Mouse (Mus musculus): ENCODE measurements at regions not wholly inside any gene's neighbourhood (a gene's known extent, or its start where the extent isn't known, plus 50 kb on each side); places are given as distances from the start of the nearest gene placed in this dataset.

GRCm38 (mm10) chr1:193578661-193579175 lies 208.6 kb upstream of the Camk1g start:
- no peak for DNase-seq (ENCODE audit: low spot score)

DNA sequence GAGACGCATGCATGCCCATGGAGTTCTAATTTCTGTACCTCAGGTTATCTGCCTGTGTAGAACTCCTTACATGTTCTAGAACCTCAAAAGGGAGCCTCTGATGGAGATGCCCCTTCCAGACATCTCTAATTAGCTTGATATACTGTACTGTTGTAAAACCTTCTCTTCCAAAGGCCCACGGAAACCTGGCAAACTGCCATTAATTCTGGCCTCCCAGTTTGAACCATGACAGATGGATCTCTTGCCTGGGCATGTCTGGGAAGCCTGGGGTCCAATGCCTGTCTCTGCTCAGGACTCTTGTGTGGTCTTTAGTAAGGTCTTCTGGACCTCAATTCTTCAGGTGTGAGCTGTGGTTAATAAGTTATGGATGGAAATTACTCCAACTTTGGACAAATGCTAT lies 207.7 kb upstream of the Camk1g start:
- no peak for DNase-seq (ENCODE audit: low spot score)

DNA sequence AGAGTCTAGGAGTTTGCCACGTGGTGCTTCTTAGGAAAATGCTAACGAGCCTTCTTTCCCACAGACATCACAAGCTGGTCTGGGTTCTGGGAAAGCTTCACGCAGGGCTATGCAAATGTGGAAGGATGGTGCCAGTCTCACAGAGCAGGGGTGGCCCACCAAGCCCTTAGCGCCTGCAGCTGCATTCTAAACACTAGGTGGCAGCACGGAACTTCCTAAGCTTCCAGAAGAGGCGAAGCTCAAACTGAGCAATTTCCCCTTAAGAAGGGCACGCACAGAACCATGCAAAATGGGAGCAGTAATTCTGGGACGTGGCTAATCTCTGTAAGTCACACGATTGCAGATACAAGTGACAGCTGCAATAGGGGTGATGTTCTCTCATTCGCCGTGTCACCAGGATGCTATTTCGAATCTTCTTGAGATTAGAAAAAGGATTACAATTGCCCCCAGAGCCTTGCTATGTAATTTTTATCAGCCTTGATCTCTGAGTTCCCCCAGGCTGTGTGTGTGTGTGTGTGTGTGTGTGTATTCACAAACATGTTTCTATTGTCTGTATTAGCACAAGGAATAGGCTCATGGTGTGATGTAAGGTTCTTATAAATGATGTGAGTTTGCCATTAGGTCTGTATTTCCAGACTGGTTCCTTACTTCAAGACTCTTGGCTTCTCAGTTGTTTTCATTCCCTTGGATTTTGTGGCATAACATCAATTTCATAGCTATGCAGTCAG lies 206.1 kb upstream of the Camk1g start:
- peak; percentile 77 for DNase-seq (ENCODE audit: low spot score)

DNA sequence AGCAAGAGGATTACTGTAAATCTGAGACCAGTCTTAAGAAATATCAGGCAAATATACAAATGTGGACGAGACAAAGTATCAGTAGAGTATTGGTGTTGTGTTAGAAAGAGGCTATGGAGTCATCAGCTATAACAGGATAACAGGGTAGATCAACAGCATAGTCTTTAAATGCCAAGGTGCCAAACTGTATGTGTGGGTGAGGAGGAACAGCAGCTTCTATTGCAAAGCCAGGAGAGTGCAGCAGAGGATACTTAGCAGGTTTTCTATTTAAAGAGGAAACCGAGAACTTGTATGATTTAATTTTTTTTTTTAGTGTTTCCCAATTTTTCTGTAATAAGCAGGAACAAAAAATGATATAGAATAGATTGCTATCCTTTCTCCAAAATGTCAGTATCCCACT lies 202.7 kb upstream of the Camk1g start:
- no peak for DNase-seq (ENCODE audit: low spot score)

- no peak for DNase-seq (ENCODE audit: low spot score)
Observed at GRCm38 (mm10) chr1:193572411-193572810, 202.3 kb upstream of the Camk1g start.

DNA sequence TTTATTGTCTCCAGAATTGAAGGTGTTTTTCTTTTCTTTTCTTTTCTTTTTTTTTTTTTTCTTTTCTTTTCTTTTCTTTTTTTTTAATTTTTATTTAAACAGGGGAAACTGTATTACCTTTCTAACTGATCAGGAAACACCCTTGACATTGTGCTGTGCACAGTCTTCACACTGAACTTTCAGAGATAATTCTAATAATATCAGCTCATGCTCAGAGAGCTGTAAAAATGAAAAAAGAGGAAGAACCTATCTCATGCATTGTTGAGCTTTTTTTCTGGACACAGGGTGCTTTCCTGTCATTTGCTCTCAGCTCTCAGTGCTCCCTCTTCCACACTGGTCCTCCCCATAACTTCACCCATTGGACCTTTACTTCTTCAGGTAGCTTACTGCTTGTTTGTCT lies 201.0 kb upstream of the Camk1g start:
- no peak for DNase-seq (ENCODE audit: low spot score)

GRCm38 (mm10) chr1:193568586-193569174 lies 198.6 kb upstream of the Camk1g start:
- no peak for DNase-seq (ENCODE audit: low spot score)

DNA sequence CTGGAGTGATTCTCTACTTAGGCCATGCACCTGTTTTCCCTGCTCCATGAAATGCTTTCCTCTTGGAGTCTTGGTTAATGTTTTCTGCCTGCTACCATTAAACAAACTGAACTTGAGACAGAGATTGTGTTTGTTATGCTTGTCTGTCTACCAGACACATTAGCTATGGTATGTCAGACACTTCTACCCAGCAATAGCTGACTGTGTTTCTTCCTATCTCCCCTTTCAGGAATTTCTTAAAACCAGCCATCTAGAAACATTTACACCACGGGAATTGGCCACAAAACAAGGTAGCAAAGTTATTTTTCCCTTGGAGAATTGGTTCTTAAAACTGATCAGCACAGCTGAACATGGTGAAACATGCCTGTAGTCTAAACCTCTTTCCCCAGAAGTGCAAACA lies 197.1 kb upstream of the Camk1g start:
- DNase-seq (ENCODE audit: low spot score) = no peak

DNA sequence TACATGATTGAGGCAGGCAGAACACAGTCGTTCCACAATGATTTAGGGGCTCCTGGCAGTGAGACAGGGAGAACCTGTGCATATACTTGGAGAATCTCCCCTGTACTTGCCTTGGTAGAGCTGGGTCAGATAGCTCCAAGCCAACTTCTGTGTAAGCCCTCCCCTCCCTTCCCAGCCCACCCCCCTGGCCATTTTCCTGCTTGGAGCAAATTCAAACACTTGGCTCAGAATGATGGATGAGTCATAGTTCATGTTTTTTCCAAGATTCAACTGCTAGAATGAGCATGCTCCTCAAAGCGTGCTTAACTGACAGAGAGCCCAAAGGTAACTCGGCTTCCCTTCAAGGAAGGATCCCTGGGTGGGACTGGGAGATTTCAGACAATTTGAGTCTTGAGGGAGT lies 194.1 kb upstream of the Camk1g start:
- DNase-seq (ENCODE audit: low spot score) = no peak

DNA sequence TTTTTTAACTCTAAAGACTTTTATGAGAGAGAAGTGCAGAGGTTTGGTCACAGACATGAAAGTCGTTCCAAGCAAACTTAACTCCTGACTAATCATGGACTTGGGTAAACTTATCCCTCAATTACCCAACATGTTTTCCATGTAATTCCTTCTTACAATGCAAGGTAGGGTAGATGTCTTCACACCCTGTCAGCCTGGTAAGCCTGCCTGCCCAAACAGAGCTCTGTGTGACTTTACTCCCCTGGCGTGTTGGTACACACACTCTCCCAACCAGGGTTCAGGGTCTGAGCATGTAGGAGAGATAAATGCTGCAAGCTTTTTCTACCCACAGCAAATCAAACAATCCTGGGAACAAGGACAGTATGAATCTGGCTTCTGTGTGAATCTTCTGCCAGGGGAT lies 192.1 kb upstream of the Camk1g start:
- no peak for DNase-seq (ENCODE audit: low spot score)

- DNase-seq (ENCODE audit: low spot score) = no peak
Observed at GRCm38 (mm10) chr1:193558122-193558521, 188.0 kb upstream of the Camk1g start.

- DNase-seq (ENCODE audit: low spot score) = no peak
Observed at GRCm38 (mm10) chr1:193554731-193555130, 184.6 kb upstream of the Camk1g start.

DNA sequence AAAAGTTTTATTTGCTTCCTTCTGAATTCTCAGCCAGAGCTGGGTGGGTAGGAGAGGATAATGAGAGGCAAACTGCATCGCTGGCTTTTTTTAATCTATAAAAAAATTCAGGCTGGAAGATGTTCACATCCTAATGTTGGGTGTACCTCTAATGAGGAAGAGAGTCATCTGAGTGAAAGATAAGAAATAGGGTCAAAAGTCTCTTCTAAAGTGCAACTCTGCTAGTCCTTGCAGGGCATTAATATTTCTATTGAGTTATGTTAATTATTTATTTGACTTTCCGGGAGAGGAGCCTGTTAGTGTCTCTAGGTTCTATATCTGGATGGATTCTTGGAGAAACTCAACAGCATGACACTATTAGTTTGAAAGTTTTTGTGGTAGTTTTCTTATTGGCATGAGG lies 182.2 kb upstream of the Camk1g start:
- no peak for DNase-seq (ENCODE audit: low spot score)

- no peak for DNase-seq (ENCODE audit: low spot score)
Observed at GRCm38 (mm10) chr1:193551340-193551739, 181.2 kb upstream of the Camk1g start.

DNA sequence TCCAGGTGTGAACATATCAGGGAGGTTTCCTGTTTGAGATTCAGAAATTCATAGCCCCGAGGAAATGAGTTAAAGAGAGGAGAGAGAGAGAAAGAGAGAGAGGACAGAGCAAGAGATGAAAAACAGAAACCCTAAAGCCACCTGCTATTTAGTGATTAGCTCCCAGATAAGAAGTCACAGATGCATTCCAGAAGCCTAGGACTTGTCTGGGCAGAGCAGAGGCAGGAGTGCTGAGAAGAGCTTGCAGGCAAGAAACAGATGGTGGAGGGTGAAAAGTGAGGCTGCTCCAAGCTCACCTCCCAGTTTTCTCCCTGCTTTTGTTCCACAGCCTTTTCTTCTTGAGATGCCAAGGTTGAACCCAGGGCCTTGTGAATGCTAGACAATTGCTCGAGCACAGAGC lies 180.7 kb upstream of the Camk1g start:
- DNase-seq (ENCODE audit: low spot score) = no peak

DNA sequence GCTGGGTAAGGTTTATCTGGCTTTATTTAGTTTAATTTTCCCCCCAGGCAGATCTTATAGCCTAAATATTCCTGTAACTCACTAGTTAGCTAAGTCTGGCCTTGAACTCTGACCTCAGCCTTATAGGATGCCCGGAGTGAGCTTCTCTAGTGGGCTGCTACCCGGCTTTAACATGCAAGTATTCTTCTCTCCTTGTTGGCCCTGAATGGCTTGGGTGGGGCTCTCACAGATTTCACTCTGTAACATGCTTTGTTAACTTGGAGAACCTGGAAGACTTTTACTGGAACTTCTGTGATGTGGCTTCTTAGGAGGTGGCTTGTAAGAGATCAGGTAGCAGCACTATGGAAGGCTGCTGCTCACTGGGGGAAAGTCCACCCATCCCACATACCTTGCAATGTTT lies 177.3 kb upstream of the Camk1g start:
- DNase-seq (ENCODE audit: low spot score) = no peak

- DNase-seq (ENCODE audit: low spot score) = no peak
Observed at GRCm38 (mm10) chr1:193546044-193546432, 175.9 kb upstream of the Camk1g start.

- DNase-seq (ENCODE audit: low spot score) = no peak
Observed at GRCm38 (mm10) chr1:193545406-193546043, 175.4 kb upstream of the Camk1g start.

- no peak for DNase-seq (ENCODE audit: low spot score)
Observed at GRCm38 (mm10) chr1:193544804-193545203, 174.7 kb upstream of the Camk1g start.

GRCm38 (mm10) chr1:193543834-193544233 lies 173.7 kb upstream of the Camk1g start:
- DNase-seq (ENCODE audit: low spot score) = no peak

DNA sequence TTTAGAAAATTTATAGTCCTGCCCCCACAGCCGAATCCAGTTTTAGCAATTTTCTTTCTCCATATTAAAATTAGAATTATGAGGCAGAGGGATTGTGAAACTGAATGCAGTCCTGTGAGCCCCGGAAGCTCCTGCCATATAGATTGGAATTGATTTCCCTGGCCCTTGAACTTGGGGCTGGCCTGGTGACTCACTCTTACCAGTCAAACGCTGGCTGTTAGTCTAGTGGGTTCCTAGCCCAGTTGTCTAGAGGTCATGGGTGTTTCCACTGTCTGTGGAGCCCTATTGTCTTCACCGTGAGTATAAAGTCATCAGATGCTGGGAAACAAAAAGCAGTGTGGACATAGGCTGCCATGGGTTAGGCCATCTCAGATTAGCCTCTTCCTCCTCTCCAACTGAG lies 173.2 kb upstream of the Camk1g start:
- DNase-seq (ENCODE audit: low spot score) = no peak

- peak; percentile 16 for DNase-seq (ENCODE audit: low spot score)
Observed at GRCm38 (mm10) chr1:193541934-193542580, 172.0 kb upstream of the Camk1g start.
